Mouse (Mus musculus): ENCODE measurements at regions not wholly inside any gene's neighbourhood (a gene's known extent, or its start where the extent isn't known, plus 50 kb on each side); places are given as distances from the start of the nearest gene placed in this dataset.

DNA sequence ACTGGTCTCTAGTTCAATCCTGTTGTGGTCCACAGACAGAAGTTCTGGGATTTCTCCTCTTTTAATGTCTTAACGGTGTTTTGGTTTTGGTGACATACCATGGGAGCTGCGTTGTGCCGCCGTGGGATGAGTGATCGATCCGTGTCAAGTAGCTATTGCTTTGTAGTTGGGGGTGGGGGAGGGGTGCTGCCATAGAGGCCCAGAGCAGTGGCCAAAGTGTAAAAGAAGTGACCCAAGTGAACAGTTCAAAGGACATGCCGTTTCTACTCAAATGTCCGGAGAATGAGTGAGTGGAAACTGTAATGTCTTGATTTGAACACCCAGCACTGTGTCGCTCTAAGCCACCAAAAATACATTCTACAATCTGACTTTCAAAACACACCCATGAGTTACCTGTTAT lies 123.7 kb upstream of the Rpl34 start:
- Histone ChIP-seq H3K27me3 (no peaks in the 10 kb centered on the region), H3K9ac (replicated peaks) (no peak overlapping the region), H3K4me3 (replicated peaks) (no peak overlapping the region), H3K27ac (no peak overlapping the region), H3K9me3 (no peaks in the 10 kb centered on the region), H3K36me3 (no peaks in the 10 kb centered on the region), H3K4me1 (replicated peaks) (peaks cover 12% of the 10 kb centered on the region; the same call in 1 of the 2 replicates), H3K4me2 (no peak overlapping the region)
- ATAC-seq (ENCODE audit: insufficient number of reproducible peaks, insufficient read depth, low FRiP score, low TSS enrichment, low read depth) = no peak
- WGBS = 54% methylated on average over 9 of the region's 9 CpGs

DNA sequence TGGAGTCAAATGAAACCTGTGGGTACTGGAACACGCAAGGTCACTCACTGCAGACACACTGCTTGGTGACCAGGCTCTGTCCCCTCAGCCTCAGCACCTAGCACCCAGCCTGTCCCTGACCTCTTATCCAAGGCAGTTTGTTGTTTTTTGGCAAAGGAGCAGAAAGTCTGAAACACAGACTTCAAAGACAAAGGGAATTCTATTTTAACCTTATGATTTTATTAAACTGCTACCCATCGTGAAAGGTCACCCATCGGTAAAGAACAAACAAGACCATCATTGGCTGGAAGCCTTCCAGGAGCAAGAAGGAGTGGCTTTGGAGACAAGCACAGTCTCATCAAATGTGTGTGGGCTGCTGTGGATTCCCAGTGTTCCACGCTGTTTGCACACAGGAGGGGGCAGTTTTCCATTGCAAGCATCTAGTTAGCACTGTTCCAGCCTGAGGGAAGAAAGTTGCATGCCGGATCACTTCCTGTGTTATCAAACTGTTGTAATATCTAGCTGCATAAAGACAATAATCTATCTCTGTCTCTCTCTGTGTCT lies 120.6 kb upstream of the Rpl34 start:
- no peak overlapping the region for H3K9ac ChIP-seq (replicated peaks)
- 0 out of 2 replicates have a peak overlapping the region, but pooled peaks have one; percentile 23 for H3K27ac ChIP-seq
- no peak overlapping the region for H3K4me3 ChIP-seq (replicated peaks)
- H3K36me3 ChIP-seq = no peaks in the 10 kb centered on the region
- no peak overlapping the region for H3K4me2 ChIP-seq
- no peaks in the 10 kb centered on the region for H3K9me3 ChIP-seq
- 71% methylated on average over 5 of the region's 5 CpGs for WGBS
- no peak for ATAC-seq (ENCODE audit: insufficient number of reproducible peaks, insufficient read depth, low FRiP score, low TSS enrichment, low read depth)
- no peaks in the 10 kb centered on the region for H3K27me3 ChIP-seq
- no peaks in the 10 kb centered on the region for H3K4me1 ChIP-seq (replicated peaks)

DNA sequence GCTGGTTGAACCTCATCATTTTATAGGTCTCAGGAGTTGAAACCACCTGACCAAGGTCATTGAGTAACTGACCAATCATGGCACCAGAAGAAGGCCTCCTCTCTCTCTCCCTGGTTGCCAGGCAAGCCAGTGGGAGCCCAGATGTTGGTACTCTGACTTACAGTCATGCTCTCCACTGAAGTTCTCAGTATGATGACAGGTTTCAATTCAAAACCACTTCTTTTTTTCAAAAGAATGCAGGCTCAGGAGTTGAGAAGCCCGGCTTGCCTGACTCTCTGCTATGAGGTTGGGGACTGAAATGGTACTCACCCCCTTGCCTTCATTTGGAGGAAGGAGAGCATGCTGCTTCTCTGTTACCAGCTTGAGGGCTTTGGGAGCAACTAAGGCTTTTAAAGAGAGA lies 111.6 kb upstream of the Rpl34 start:
- WGBS = 59% methylated on average over 1 of the region's 1 CpGs
- Histone ChIP-seq H3K9ac (replicated peaks) (no peak overlapping the region), H3K9me3 (no peaks in the 10 kb centered on the region), H3K4me2 (no peak overlapping the region), H3K36me3 (no peaks in the 10 kb centered on the region), H3K4me3 (replicated peaks) (no peak overlapping the region), H3K27me3 (no peaks in the 10 kb centered on the region), H3K27ac (no peak overlapping the region), H3K4me1 (replicated peaks) (peaks cover 3% of the 10 kb centered on the region; the same call in 1 of the 2 replicates)
- no peak for ATAC-seq (ENCODE audit: insufficient number of reproducible peaks, insufficient read depth, low FRiP score, low TSS enrichment, low read depth)

DNA sequence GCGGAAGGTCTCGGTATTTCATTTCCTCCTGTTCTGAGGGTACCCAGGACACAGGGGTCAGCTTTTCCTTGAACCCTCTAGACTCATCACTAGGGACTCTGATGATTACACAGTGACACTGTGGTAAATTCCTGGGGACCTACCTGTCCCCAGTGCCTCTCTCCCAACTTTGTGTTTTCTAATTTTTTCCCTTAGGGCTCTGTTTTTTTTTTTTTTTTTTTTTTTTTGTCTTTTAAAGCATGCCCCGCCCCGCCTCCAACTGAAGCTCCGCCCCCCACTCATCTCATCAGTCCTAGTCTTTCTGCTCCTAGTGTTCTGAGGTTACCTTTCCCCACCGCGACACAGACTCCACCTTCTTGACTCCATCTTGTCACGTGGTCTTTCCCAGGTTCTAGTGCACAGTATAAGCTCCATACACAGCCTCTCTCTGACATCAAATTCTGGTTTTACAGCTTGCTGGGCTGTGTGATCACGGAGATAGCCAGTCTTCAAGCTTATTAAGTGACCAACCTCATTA lies 109.8 kb upstream of the Rpl34 start:
- H3K27ac ChIP-seq = no peak overlapping the region
- WGBS = 84% methylated on average over 9 of the region's 9 CpGs
- H3K36me3 ChIP-seq = no peaks in the 10 kb centered on the region

DNA sequence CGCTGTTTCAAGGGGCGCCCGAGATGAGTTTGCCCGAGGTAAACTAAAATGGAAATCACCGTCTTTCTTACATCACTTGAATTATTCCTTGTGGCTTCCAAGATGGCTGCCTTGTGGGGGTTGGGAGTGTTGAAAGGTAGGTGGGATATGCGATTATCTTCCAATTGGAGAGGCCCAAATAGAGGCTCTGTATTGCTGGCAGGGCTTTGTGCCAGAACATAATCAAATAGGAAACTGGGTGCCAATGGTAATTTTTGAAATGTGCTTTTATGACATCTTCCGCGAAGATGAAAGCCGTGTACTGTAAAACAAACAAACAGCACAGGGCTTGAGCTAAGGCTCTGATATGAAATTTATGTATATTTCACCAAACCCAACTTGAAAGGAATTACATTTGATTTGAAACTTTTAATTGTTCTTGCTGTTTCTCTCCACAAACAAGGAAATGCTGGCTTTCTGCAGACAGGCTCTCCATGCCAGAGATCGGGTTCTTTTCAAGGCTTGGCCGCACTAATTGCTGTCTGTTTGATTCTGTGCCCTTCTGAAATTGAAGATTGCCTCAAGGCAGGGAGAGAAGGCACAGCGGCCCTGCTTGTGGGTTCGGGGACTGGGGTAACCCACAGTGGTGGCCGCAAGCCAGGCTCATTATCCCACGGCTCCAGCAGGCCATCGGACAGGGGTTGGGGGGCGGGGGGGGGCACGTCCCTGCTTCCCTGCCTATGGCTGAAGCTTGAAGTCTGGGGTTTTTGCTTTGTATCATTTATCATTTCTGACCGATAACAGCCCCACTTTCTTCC lies 108.6 kb upstream of the Rpl34 start:
- Histone ChIP-seq H3K36me3 (no peaks in the 10 kb centered on the region), H3K27ac (peak overlapping the region; percentile 56), H3K9me3 (no peaks in the 10 kb centered on the region), H3K4me1 (replicated peaks) (peaks cover 10% of the 10 kb centered on the region), H3K4me2 (no peak overlapping the region), H3K9ac (replicated peaks) (no peak overlapping the region), H3K4me3 (replicated peaks) (no peak overlapping the region), H3K27me3 (no peaks in the 10 kb centered on the region)
- WGBS = 61% methylated on average over 19 of the region's 19 CpGs
- no peak for ATAC-seq (ENCODE audit: insufficient number of reproducible peaks, insufficient read depth, low FRiP score, low TSS enrichment, low read depth)

More for the DNA sequence above, 109.8 kb upstream of the Rpl34 start:
- peaks cover 10% of the 10 kb centered on the region; the same call in 1 of the 2 replicates for H3K4me1 ChIP-seq (replicated peaks)
- H3K9me3 ChIP-seq = no peaks in the 10 kb centered on the region
- H3K4me3 ChIP-seq (replicated peaks) = no peak overlapping the region
- H3K27me3 ChIP-seq = no peaks in the 10 kb centered on the region
- H3K9ac ChIP-seq (replicated peaks) = no peak overlapping the region
- no peak overlapping the region for H3K4me2 ChIP-seq
- no peak for ATAC-seq (ENCODE audit: insufficient number of reproducible peaks, insufficient read depth, low FRiP score, low TSS enrichment, low read depth)

DNA sequence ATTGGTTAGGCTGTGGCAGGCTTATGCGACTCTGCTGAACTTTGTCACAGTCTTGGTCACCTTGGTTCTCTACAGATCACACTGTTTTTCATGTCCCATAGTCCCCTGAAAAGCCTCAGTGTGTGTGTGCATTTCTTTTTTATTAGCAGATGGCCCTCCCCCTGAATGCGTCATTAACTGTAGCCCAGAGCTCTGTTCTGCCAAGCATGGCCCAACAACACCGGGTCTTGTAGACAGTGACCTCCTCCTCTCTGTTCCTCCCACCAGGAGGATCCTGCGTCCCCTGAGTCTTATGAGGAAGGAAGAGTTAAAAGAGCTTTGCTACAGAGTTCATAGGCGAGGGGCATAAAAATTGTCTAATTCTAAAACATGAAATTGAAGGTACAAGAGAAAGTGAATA lies 103.5 kb upstream of the Rpl34 start:
- H3K27me3 ChIP-seq = no peaks in the 10 kb centered on the region
- no peaks in the 10 kb centered on the region for H3K9me3 ChIP-seq
- no peak overlapping the region for H3K9ac ChIP-seq (replicated peaks)
- ATAC-seq (ENCODE audit: insufficient number of reproducible peaks, insufficient read depth, low FRiP score, low TSS enrichment, low read depth) = no peak
- H3K36me3 ChIP-seq = no peaks in the 10 kb centered on the region
- 63% methylated on average over 5 of the region's 5 CpGs for WGBS
- H3K27ac ChIP-seq = no peak overlapping the region
- no peak overlapping the region for H3K4me3 ChIP-seq (replicated peaks)
- no peak overlapping the region for H3K4me2 ChIP-seq
- H3K4me1 ChIP-seq (replicated peaks) = peaks cover 15% of the 10 kb centered on the region; the same call in 1 of the 2 replicates

DNA sequence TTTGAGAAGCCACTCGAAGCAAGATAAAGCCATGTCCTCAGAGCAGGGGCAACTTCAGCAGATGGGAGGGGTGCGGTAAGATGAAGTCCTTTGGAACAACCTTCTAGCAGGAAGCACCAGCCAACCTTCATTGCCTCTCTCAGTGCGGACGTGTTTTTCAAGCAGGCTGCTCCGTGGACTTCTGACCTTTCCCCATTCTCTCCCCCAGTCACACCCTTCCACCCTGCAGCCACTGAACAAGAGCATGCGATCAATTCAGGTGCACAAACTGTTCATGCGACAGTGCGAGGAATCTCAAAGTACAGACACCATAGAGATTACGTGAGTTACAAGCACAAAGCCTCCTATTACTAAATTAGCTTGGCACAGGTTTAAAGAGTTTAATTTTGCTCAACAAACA lies 102.9 kb upstream of the Rpl34 start:
- Histone ChIP-seq H3K4me1 (replicated peaks) (peaks cover 15% of the 10 kb centered on the region; the same call in 1 of the 2 replicates), H3K27ac (no peak overlapping the region), H3K4me2 (no peak overlapping the region), H3K36me3 (no peaks in the 10 kb centered on the region), H3K4me3 (replicated peaks) (no peak overlapping the region), H3K9ac (replicated peaks) (no peak overlapping the region), H3K9me3 (no peaks in the 10 kb centered on the region), H3K27me3 (no peaks in the 10 kb centered on the region)
- WGBS = 72% methylated on average over 9 of the region's 9 CpGs
- no peak for ATAC-seq (ENCODE audit: insufficient number of reproducible peaks, insufficient read depth, low FRiP score, low TSS enrichment, low read depth)

DNA sequence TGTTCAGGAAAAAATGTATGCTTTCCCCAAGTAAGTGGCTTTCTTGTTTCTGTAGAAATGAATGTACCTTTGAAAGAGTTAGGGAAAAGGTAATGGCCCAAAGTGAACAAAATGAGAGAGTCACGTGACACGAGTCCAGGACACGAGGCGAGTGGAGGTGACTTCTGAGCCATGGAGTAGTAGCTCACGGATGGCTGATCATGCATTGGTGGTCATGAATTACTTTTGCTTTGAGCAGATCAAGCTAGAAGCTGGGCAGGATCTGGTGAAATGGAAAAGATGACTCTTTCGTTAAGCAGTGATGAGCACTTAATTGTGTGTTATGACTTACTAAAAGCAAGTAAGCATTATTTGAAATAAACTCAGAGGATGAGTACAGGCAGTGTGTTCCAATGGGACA lies 101.6 kb upstream of the Rpl34 start:
- H3K4me3 ChIP-seq (replicated peaks) = no peak overlapping the region
- whole genome bisulfite sequencing = 90% methylated on average over 6 of the region's 6 CpGs
- ATAC-seq (ENCODE audit: insufficient number of reproducible peaks, insufficient read depth, low FRiP score, low TSS enrichment, low read depth) = no peak

DNA sequence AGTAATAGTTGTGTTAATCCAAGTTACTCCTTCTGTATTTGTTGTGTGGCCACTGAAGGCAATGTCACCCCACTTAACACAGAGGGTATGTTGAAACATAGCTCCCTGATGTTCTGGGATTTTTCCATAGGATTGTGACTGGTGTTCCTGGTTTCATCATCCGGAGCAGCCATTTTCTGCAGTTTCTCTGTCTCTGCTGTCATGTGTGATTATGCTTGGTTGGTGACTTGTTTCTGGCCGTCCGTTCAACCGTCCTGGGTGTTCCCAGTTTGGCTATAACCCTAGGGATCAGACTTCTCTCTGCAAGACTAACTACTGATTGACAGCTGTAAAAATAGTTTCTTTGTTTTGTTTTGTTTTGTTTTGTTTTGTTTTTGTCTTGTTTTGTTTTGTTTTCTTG lies 98.1 kb upstream of the Rpl34 start:
- WGBS = 85% methylated on average over 4 of the region's 4 CpGs
- Histone ChIP-seq H3K27me3 (no peaks in the 10 kb centered on the region), H3K27ac (no peak overlapping the region), H3K4me2 (no peak overlapping the region), H3K36me3 (no peaks in the 10 kb centered on the region), H3K9ac (replicated peaks) (no peak overlapping the region), H3K4me1 (replicated peaks) (peaks cover 8% of the 10 kb centered on the region; the same call in 1 of the 2 replicates), H3K4me3 (replicated peaks) (no peak overlapping the region), H3K9me3 (no peaks in the 10 kb centered on the region)
- no peak for ATAC-seq (ENCODE audit: insufficient number of reproducible peaks, insufficient read depth, low FRiP score, low TSS enrichment, low read depth)

More for the DNA sequence above, 101.6 kb upstream of the Rpl34 start:
- Histone ChIP-seq H3K9ac (replicated peaks) (no peak overlapping the region), H3K4me1 (replicated peaks) (peaks cover 19% of the 10 kb centered on the region; the same call in 1 of the 2 replicates), H3K4me2 (no peak overlapping the region), H3K36me3 (no peaks in the 10 kb centered on the region), H3K9me3 (no peaks in the 10 kb centered on the region), H3K27me3 (no peaks in the 10 kb centered on the region), H3K27ac (no peak overlapping the region)

DNA sequence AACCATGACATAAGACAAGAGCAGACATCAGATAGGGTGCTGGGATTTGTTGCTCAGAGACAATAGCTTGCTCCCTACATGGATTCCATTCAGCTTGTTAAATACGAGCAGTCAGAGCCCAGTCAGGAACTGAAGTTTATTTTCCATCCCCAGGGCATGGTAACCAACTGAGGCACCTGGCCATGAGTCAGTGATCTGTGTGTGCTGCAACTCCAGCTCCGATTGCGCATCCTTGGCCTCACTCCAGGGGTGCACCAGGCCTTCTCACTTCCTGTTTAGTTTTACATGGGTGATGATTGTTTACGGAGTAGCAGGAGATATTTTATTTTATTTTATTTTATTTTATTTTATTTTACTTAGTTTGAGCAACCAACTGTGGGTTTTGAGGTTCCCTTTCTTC lies 97.7 kb upstream of the Rpl34 start:
- H3K4me3 ChIP-seq (replicated peaks) = no peak overlapping the region
- ATAC-seq (ENCODE audit: insufficient number of reproducible peaks, insufficient read depth, low FRiP score, low TSS enrichment, low read depth) = no peak
- H3K36me3 ChIP-seq = no peaks in the 10 kb centered on the region
- H3K27me3 ChIP-seq = no peaks in the 10 kb centered on the region
- no peak overlapping the region for H3K4me2 ChIP-seq
- 66% methylated on average over 4 of the region's 4 CpGs for WGBS
- H3K9ac ChIP-seq (replicated peaks) = no peak overlapping the region
- peaks cover 4% of the 10 kb centered on the region; the same call in 1 of the 2 replicates for H3K4me1 ChIP-seq (replicated peaks)
- H3K27ac ChIP-seq = no peak overlapping the region
- no peaks in the 10 kb centered on the region for H3K9me3 ChIP-seq

DNA sequence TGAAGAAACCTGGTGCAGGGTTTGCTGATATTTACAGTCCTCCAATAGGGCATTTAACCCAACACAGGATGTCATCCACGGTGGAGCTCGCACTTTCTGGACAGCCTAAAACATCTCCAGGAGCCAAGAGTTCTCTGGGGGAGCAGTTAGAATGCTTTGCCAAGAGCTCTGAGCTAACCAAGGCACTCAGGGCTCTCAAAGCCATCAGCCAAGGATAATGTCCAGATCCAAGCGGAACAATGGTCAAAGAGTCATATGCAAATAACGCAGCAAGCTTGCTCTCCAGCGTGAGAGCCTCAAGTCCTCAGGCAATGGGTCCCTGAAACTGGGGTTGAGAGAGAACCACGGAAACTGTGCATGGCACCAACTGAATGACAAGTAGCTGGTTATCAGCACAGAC lies 96.8 kb upstream of the Rpl34 start:
- no peak for ATAC-seq (ENCODE audit: insufficient number of reproducible peaks, insufficient read depth, low FRiP score, low TSS enrichment, low read depth)
- H3K4me2 ChIP-seq = no peak overlapping the region
- no peak overlapping the region for H3K27ac ChIP-seq
- no peaks in the 10 kb centered on the region for H3K9me3 ChIP-seq
- H3K4me3 ChIP-seq (replicated peaks) = no peak overlapping the region
- H3K4me1 ChIP-seq (replicated peaks) = peaks cover 4% of the 10 kb centered on the region; the same call in 1 of the 2 replicates
- H3K27me3 ChIP-seq = no peaks in the 10 kb centered on the region
- H3K36me3 ChIP-seq = no peaks in the 10 kb centered on the region
- 78% methylated on average over 6 of the region's 6 CpGs for whole genome bisulfite sequencing
- no peak overlapping the region for H3K9ac ChIP-seq (replicated peaks)

DNA sequence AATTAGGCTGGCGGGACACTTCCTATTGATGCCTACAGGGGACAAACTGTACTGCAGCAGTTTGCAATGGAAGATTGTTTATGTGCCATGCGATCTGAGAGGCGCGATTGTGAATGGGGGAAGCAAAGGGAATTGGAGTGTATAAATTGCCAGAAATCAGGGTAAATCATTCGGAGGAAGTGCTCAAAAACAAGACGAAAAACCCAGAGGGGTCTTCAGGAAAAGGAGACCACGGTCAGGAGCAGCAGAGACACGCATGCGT lies 89.6 kb upstream of the Rpl34 start:
- no peaks in the 10 kb centered on the region for H3K36me3 ChIP-seq
- WGBS = 68% methylated on average over 9 of the region's 9 CpGs
- H3K4me3 ChIP-seq (replicated peaks) = no peak overlapping the region
- no peak overlapping the region for H3K4me2 ChIP-seq
- no peaks in the 10 kb centered on the region for H3K27me3 ChIP-seq
- no peaks in the 10 kb centered on the region for H3K9me3 ChIP-seq
- no peak overlapping the region for H3K27ac ChIP-seq
- H3K9ac ChIP-seq (replicated peaks) = no peak overlapping the region
- ATAC-seq (ENCODE audit: insufficient number of reproducible peaks, insufficient read depth, low FRiP score, low TSS enrichment, low read depth) = no peak
- H3K4me1 ChIP-seq (replicated peaks) = peaks cover 9% of the 10 kb centered on the region

All from limb, embryonic 12.5 days (tissue).